Mouse (Mus musculus) brain, embryonic 14.5 days (tissue): ENCODE measurements around the gene Fmnl1.

ENCODE experiments used
- CTCF ChIP-seq: fragments of 200-500 bp; IDR thresholded peaks from 2 replicates; pipeline ENCODE4 v1.5.1; 2012; ENCODE audit warnings: inconsistent platforms, mild to moderate bottlenecking, moderate library complexity, borderline replicate concordance; ENCODE audit not compliant: insufficient read depth, insufficient read length; ENCODE audit errors: extremely low read depth
- POLR2A ChIP-seq: fragments of 200-500 bp; IDR thresholded peaks from 2 replicates; pipeline ENCODE4 v1.6.1; 2012; ENCODE audit warnings: mild to moderate bottlenecking, inconsistent platforms, borderline replicate concordance; ENCODE audit not compliant: poor library complexity, insufficient read depth, insufficient read length, severe bottlenecking; ENCODE audit errors: extremely low read depth

DNA sequence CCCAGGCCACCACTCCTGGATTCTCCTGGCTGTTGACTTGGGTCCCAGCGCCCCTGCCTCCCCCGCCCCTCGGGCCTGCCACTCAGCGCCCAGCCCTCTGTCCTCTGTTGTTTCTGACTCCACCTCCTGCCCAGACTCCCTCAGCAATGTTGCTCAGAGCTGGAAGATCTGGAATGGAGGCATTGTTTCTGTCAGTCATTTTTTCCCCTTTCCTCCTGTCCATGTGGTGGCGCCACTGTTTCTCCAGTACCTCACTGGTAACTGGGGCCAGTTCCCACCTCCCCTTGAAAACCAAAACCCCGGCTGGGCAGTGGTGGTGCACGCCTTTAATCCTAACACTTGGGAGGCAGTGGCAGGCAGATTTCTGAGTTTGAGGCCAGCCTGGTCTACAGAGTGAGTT, 9.5 kb upstream of the Fmnl1 start:
- TF ChIP-seq CTCF: no peak
- no peak for TF ChIP-seq POLR2A
